Mouse (Mus musculus): Measurements from ENCODE around the gene Hcar1.

The Hcar1 gene

DNA sequence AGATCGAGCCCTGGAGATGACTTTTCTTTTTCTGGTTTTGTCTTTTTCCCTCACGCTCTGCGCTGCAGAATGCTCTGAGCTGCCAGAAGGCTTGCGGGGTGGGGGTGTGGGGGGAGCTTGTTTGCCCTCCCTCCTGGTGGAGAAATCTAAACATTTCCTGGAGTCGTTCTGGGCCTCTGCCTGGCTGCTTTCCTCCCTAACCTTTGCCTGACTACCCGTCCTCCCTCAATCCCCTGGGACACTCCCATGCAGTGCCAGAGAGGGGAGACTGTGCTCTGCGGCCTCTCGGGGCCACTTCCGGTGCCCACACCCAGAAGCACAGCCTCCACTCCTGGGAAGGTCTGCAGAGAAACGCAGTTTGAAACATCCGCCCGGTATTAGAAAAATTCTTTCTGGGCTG is at the start of gene Hcar1:
TSS of gene Hcar1 (minus strand) at position 93 of the 400 bp plus-strand sequence.
- no peak for DNase-seq

DNA sequence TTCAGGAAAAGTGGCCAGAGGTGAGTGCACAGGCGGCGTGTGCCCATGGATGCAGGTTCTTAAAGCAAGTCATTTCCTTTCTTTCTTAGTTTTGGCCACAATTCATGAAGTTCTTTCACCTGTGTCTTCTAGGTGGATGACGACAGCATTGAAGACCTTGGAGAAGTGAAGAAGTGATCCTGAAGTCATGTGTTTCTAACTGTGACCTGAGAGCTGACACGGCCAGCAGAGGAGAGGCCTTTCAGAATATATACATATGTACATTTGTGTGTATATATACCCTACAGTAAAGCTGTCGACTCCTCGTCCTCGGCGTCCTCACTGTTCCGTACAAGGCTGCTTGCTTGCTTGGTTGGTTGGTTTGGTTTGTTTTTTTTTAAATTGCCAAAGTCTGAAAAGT is 47.3 kb upstream of the Hcar1 start, which contains the start of gene Gm43518:
TSS of gene Gm43518 (plus strand) at position 301 of the 400 bp plus-strand sequence.
- no peak for DNase-seq

DNA sequence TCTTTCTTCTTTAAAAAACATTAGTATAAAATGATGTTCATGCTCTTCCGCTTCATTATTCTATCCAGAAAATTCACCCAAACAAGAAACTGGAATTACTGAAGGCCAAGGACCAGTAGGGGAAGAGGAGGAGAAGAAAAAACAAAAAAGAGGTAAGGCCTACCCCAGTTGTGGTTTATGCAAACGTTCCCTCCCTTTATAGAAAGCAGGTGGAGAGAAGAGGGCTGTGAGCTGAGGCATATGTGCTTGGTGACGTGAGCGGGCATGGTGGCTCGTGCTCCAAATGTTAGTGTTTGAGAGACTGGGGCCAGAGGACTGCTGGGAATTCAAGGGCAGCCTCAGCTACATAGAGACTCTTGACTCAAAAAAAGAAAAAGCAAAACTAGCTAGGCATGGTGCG is 42.3 kb upstream of the Hcar1 start:
- DNase-seq: no peak

DNA sequence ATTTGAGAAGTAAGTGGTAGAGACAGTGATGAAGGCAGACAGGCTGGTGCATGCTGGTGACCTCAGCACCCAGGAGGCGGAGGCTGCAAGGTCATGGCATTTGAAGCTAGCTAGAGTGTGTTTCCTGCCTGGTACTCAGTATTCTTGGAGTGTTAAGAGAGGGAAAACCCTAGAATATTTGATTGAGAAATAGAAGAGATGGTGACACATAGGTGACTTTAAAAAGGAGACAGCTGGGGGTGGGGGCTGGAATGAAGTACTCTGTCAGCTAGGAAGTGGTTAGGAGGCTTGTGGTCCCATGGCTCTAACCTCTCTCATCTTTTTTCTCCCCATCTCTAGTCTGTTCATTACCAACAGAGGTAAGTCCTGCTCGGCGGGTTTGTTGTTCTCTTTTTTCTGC is 35.0 kb upstream of the Hcar1 start:
- DNase-seq: no peak

DNA sequence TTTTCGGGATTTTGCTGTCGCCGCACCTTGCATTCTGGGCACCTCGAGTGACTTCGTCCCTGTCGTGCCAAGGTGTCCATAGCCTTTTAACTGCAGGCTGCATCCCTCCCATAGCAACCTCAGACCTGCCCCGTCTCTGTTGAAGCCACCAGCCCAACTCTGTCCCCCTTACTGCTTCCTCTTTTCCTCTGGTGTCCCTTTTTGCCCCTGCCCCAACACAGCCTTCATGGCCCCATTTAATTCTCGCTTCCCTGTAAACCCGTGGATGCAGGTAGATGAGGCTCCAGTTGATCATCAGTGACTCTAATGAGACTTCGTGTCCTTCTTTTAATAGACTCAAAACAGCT is 27.8 kb upstream of the Hcar1 start:
- no peak for DNase-seq

DNA sequence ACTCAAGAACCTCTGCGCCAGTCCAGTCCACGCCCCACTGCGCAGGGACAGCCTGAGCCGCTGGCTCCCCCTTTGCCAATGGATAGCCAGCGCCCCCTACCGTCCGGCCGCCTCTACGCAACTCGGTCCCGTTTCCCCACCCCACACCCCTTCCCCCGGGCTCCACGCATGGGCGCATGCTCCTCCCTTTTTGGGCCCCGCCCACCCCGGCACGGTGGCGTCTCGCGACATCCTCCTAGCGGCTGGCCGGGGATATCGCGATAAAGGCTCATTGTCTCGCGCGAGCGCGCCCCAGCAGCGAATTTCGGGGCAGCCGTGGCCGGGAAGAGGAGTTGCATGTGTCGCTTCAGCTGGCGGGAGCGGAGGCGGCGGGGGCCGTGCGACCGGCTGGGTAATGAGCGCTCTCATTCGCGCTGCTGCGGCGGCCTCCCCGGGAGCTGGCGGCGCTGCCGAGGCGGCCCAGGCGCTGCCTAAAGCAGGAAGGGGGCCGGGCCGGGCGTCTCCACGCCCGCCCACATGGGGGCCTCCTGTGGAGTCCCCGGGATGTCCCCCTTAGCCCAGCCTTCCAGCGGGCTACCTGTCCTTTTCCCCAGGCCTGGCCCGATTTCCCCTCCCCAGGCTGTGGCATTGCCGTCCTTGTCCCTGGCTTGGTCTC is 27.3 kb upstream of the Hcar1 start, which contains the start of gene Denr:
TSS of gene Denr (plus strand) at position 200 of the 655 bp plus-strand sequence.
- DNase-seq: peak; percentile 98

DNA sequence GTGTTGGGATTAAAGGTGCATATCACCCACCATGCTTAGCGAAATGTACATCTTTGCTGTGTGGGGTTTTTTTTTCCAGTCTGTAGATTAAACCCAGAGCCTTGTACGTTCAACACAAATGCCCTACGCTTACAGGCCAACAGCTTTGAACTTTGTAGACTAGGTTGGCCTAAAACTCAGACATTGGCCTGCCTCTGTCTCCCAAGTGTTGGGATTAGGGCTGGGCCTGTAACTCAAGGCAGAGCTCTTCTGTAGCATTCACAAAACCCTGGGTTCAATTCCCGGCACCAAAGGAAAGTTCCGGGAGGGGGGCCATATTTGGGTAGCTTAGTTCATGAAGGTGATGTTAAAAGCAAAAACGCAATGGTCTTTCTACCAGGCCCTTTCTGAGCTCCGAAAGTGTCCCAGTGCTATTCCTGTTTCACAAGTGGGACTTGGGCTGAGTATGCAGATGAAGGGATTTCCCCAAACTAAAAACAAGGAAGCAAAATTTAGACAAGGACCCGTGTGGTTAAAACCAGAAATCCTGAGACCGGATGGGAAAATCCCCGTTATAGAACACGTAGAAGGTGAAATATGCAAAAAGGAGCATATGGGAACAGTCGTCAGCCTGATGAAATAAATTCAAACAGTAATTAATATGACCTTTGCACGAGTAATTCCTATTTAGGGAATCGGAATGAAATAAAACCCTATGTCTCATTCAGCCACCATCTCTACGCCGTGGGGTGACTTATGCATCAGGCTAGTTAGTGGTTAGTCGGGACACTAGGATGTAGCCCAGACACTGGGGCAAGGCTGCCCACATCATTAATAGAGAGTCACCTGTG is 26.5 kb upstream of the Hcar1 start:
- DNase-seq: no peak

DNA sequence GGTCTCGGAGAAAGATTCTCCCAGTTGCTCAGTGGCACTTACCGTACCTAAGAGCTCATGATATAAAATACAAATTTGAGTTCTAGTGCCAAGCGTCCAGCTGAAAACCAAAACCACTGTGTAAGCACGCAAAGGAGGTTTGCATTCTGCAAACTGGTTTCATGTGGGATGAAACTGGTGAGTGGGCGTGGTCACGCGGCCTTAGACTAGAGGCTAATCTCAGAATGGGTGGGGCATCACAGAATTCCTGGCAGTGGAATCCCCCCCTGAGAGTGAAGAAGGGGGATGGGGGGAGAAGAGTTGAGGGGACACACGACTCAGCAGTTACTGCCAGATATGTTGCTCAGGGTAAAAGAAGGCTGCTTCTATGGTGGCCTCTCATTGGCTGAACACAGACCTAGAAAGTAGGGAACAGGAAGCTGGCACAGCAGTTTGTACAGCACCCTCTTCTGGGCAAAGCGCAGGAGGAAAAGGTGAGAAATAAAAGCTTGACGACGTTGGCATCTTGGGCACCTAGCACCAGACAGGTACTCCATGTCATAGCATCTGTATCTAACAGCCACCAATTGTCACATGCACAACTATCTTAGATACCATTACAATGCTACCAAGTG is 24.3 kb upstream of the Hcar1 start:
- DNase-seq: no peak

DNA sequence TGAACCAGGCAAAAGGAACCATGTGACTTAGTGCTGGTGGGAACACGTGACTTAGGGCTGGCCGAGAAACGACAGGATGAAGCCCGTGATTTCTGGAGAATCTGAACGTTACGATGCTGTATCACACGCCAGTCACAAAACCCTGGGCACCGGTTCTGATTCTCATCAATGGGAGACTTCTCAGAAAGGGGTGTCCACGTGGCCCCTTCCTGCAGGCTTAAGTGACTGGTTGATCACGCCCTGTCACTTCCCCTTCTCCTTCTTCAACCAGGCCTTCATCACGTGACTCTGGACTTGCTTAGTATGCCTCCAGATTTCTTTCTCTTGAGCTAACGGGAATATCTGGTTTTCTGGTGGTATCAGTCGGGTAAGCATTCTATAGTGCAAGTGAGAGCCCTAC is 17.5 kb upstream of the Hcar1 start:
- DNase-seq: no peak

DNA sequence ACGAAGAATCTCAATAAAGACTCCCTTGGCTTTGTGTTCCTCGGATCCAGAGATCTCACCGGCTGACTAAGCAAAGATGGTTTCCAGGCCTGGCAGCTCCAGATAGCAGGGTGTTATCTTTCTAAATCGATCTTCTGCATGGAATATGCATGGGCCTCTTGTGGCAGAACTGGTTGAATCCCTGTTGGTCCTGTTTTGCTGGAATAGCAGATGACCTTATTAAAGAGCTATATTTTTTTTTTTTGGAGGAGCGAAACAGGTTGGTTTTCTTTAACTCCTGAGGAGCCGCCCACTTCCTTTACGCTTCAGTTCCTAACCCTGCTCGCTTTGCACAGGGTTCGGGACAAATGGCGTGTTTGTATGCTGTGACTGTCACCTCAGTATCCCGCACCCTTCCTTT is 16.6 kb upstream of the Hcar1 start:
- DNase-seq: no peak

DNA sequence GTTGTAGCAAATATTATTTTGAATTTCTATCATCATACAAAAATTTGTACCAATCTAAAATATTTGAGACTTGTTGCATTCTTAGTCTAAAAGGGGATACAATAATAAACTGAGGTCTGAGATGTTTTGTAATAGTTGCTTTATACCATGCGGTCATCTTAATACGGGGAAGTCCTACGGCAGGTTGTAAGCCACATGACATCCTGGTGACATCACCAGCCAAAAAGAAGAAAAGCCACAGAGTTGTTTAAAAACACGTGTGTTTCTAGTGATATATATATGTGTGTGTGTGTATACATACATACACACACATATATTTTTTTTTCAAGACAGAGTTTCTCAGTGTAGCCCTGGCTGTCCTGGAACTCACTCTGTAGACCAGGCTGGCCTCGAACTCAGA is 13.7 kb upstream of the Hcar1 start:
- DNase-seq: no peak

DNA sequence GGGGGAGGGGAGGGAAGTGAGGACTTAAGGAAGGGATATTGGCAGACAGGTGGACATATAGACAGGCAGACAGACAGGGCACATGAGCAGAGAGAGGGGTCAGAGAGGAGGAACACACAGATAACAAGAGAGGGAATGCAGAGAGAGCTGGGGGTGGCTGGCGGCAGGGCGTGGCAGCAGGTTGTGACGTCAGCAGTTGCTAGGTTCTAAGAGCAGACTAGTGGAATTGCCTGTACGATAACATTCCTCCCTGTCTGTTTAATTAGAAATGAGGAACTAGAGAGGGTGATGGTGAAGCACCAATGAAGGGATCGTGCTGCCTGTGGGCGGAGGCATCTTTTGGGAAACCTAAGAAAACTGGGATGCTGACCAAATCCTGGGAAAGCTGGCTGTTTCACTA is 11.8 kb upstream of the Hcar1 start:
- DNase-seq: peak; percentile 33

DNA sequence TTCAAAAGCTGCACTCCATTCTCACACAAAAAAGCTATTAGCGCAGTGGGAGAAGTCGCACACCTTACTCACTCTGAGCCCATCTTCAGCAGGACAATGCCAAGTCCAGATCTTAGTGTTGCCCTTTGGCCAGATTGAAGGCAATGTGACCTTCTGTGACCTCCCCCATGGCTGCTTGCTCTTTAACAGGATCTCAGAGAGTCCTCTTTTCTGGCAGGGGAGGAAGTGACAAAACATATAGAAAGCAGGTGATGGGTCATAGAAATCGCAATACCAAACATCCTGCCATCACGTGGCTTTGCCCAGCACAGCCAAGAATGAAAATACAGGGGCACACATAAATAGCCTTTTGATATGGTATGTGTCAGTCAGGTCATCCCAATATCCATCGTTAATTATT is 11.2 kb upstream of the Hcar1 start:
- DNase-seq: no peak

DNA sequence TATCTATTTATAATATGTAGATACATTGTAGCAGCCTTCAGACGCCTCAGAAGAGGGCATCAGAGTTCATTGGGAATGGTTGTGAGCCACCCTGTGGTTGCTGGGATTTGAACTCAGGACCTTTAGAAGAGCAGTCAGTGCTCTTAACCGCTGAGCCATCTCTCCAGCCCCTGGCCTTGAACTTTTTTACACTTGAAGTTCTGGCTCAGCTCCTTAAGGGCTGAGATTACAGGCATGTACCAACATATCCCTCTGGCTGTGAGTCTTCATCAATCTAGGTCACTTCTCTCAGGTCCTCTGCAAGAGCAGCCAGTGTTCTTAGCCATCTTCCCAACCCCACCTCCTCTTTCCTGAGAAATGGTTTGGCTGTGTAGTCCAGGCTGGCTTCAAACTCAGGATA is 10.5 kb upstream of the Hcar1 start:
- DNase-seq: no peak

DNA sequence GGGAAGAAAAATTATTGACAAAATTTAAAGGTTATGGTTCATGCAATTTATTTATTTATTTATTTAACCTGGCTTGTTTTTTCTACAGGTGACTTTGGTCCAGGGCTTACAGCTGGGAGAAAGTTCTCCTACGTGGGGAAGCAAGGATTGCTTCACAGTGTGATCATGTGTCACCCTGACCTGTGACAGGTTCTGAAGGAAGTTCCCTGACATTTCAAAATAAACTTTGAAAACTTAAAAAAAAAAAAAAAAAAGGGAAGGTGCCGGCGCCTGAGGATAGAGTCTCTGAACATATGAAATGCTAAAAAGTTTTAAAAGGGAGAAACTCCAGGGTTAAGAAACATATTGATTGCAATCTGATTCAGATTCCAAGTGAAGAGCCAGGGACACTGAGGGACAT is 6.5 kb upstream of the Hcar1 start:
- DNase-seq: no peak

DNA sequence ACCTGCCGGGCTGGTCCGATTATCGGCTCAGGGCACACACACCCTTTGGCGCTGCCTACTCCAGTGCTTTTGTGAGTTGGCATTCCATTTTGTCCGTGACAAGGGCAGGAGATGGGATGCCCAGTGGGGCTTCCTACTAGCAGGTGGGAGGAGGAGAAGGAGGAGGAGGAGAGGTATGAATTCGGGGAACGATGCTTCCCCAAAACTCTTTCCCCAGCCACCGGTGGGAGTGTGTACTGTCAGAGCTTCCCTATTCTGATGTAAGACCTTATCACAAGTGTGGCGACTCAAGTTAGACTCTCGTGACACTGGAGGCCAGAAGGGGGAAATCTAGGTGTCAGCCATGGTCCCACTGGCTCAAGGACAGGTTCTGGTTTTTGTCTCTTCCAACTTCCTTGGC is 4.5 kb upstream of the Hcar1 start:
- DNase-seq: no peak

DNA sequence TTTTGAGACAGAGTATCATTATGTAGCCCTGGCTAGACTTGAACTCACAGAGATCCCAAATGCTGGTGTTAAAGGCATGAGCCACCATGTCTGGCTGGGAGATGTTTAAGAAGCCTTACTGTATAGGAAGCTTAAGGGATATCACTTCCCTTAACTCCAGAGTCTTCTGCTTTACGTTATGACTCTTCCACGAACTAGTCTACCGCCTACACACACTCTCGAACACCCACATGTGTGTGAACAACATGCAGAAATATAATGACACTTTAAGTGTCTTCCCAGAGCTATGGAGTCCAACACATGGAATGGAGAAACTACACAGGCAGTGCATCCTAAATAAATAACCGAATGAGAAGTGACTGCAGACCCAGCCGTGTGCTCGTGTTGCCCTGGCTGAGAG is 4.1 kb upstream of the Hcar1 start:
- peak; percentile 32 for DNase-seq

DNA sequence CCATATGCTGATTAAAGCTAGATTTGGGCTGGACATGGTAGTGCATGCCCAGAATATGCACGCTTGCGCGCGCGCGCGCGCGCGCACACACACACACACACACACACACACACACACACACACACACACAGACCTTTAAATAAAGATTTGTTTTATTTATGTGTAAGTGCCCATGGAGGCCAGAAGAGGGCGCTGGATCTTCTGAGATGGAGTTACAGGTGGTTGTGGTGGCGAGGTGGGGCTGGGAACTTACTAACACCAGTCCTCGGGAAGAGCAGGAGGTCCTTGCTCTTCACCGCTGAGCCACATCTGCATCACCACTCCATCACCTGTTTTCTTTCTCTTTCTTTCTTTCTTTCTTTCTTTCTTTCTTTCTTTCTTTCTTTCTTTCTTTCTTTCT is 958 bp upstream of the Hcar1 start:
- DNase-seq: no peak

DNA sequence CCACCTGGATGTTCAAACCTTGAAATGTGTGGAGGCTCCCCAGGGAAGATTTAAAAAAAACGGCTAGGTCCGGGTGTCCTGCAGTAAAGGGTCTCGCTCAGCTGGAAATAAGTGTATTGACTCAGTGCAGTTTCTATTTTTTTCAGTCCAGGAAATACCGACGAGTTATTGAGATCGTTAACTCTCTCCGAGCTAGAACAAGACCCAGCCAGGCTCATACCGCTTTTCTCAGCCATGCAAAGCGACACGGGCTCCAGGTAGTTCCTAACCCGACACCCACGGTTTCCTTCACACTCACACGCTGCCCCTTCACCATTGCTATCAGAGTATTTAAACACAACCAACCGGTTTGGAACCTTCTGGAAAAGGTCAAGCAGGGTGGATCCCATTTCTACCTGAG is 1.8 kb downstream of the Hcar1 start:
- no peak for DNase-seq

DNA sequence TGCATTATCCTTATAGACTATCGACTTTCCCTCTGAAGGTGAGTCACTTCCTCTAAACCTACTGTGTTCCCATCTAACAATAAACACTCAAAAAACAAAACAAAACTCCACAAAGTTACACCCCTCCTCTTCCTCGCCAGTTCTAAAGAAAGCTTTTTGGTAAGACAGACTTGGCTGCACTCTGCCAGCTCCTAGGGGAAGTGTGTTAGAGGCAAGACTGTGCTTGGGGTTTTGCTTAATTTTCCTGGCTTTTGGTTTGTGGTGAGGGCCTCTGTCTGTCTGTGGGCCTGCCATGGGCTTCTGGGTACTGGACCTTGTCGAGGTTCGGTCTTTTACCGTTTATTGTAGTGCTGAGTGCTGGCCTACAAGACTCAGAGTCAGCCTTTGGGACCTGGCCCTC is 5.6 kb downstream of the Hcar1 start:
- DNase-seq: no peak

DNA sequence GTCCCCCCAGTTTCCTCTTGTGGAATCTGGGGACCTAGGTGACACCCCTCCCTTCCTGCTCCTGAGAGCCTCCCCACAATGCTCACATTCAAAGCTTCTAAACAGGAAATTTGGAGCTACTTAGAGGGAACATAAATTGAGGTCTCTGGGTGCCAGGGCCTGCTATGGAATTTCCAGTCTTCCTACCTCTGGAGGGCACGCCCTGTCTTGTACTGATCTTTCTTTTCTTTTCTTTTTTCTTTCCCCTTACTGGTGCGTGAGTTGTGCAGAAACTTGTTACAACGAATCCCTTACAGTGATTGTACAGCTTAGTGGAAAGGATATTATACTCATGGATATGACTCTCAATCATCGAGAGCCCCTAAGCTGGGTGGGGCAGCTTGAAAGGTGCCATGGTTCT is 10.2 kb downstream of the Hcar1 start:
- no peak for DNase-seq

DNA sequence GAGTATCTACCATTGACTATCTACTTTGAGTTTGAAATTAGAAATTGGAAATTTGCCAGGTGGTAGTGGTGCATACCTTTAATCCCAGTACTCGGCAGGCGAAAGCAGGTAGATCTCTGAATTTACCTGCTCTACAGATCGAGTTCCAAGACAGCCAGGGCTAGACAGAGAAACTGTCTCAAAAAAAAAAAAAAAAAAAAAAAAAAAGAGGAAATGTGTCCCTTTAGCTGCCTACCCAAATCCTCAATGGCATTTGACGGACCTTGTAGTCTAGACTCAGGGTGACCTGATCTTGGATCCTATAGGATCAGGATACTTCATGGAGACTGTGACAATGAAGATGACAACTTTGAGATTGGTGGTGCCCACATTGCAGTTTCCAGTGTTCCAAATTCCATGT is 13.4 kb downstream of the Hcar1 start:
- DNase-seq: no peak

DNA sequence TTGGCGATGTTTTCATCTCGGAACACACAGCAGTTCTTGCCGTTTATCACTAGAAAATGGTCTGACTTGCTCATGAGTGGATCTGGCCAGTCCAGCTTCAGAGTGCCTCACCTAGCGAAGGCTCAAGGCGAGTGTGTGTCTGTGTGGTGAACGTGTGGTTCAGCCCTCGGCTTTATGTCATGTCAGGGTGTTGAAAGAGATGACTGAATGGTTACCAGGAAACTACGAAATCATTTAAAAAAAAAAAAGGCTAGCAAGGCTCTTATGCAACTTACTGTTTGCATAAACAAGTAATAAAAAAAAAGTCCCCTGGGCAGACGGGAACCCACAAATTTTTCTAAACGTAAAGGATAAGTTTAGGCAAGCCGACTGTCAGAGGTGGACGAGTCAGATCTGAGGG is 14.5 kb downstream of the Hcar1 start, which contains the start of gene Hcar2:
TSS of gene Hcar2 (minus strand) at position 135 of the 400 bp plus-strand sequence.
- no peak for DNase-seq

DNA sequence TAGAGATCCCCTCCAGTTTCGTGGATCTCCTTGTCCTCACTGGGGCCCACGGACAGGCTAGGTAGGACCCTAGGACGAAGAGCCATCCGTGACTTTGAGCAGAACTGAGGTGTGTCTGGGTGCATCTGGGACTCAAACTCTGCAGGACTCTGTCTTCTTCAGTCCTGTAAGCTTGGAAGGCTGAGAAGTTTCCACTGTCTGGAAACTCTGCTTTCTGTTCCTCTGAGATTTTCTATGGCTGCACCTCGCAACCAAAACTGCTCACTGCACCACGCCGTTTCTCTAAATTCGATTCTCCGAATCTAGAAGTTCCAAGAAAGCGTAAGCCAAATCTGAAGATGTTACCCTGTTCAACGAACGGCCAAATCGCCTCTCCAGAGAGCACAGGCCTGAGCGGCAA is 15.9 kb downstream of the Hcar1 start:
- no peak for DNase-seq
